Mouse (Mus musculus) gastrocnemius, postnatal 10 days (tissue): Measurements from ENCODE around the gene Acat3. TPM values are rescaled to one million over a fixed set of nuclear protein-coding genes. Genes with fewer than 3 reads are reported as not detected.

Source experiments
- total RNA-seq, 2 experiments: library from RNA; stranded (reverse); gene quantifications; 2 replicates each; pipeline ENCODE4 v1.2.3; 2021

Gene Acat3
- total RNA-seq, 2 experiments from 2014 or later = 0.33 TPM; not detected in 1

Other genes starting within 250 kb of the Acat3 start
- 100 to 1,000 TPM in 1 of 2 experiments, 10 to 100 TPM in 1; 92.0 to 114 TPM for gene Igf2r, start 170.9 kb downstream of the Acat3 start, total RNA-seq
- gene Mas1, start 72.5 kb downstream of the Acat3 start, total RNA-seq = under 1 TPM; 0.59 to 0.72 TPM
- 1 to 10 TPM; 1.8 to 2.3 TPM for gene Mrgprh, start 64.6 kb downstream of the Acat3 start, total RNA-seq
- under 1 TPM; 0.20 to 0.26 TPM for gene Pnldc1, start 30.4 kb downstream of the Acat3 start, total RNA-seq
- 100 to 1,000 TPM; 238 to 250 TPM for gene Tcp1, start 24.9 kb downstream of the Acat3 start, total RNA-seq
- gene Mrpl18, start 24.3 kb downstream of the Acat3 start, total RNA-seq = 10 to 100 TPM; 81.3 to 85.7 TPM
- 10 to 100 TPM; 11.8 to 12.0 TPM for gene Acat2, start 20.1 kb upstream of the Acat3 start, total RNA-seq
- gene Wtap, start 53.6 kb upstream of the Acat3 start, total RNA-seq = 10 to 100 TPM; 35.3 to 42.6 TPM
- gene Sod2, start 66.2 kb upstream of the Acat3 start, total RNA-seq = 100 to 1,000 TPM; 245 to 294 TPM
- not detected for gene Gpr31b, start 111.7 kb upstream of the Acat3 start, total RNA-seq
- gene Tcp10b, start 120.5 kb upstream of the Acat3 start, total RNA-seq = under 1 TPM; 0.26 to 0.61 TPM
- under 1 TPM in 1 of 2 experiments, not detected in 1; 0.14 TPM for gene Unc93a, start 191.2 kb upstream of the Acat3 start, total RNA-seq